Mouse (Mus musculus) neural tube, embryonic 12.5 days (tissue): Measurements from ENCODE around the gene Ibtk. TPM values are rescaled to one million over a fixed set of nuclear protein-coding genes. Genes with fewer than 3 reads are reported as not detected.
"Not testable (repeated sequence)": the region's sequence is repeated elsewhere in the genome, so short reads cannot be mapped to it uniquely, and the experiment has no call there.

Experiments used
- ATAC-seq: fragments of 200-750 bp; cut with Nextera tagmentation; 2 replicates; pipeline ENCODE4 v1.8.0; 2017; ENCODE audit warnings: low read depth, mild to moderate bottlenecking, moderate TSS enrichment, moderate library complexity; ENCODE audit not compliant: low FRiP score
- H3K27ac ChIP-seq: fragments of 300-500 bp; sonication (generic); 2 replicates; pipeline ENCODE4 v1.5.1; 2016
- H3K27me3 ChIP-seq: fragments of 300-500 bp; sonication (generic); replicated peaks from 2 replicates; pipeline ENCODE4 v1.6.1; 2016; ENCODE audit warnings: mild to moderate bottlenecking
- H3K36me3 ChIP-seq: fragments of 300-500 bp; sonication (generic); 2 replicates; pipeline ENCODE4 v1.6.1; 2016; ENCODE audit warnings: mild to moderate bottlenecking
- H3K4me1 ChIP-seq: fragments of 300-500 bp; sonication (generic); 2 replicates; pipeline ENCODE4 v1.6.1; 2016
- H3K4me2 ChIP-seq: fragments of 300-500 bp; sonication (generic); replicated peaks from 2 replicates; pipeline ENCODE4 v1.6.1; 2016; ENCODE audit warnings: mild to moderate bottlenecking
- H3K4me3 ChIP-seq: fragments of 300-500 bp; sonication (generic); 2 replicates; pipeline ENCODE4 v1.5.1; 2016
- H3K9ac ChIP-seq: fragments of 300-500 bp; sonication (generic); 2 replicates; pipeline ENCODE4 v1.6.1; 2016; ENCODE audit warnings: mild to moderate bottlenecking
- H3K9me3 ChIP-seq: fragments of 300-500 bp; sonication (generic); 2 replicates; pipeline ENCODE4 v1.6.1; 2016; ENCODE audit warnings: mild to moderate bottlenecking
- WGBS: fragments of 180-500 bp; shearing (Covaris S2); methylation state at CpG from one replicate; pipeline ENCODE4 v1.1.7; 2016; 5-methylcytosine and 5-hydroxymethylcytosine counted together
- polyA plus RNA-seq: library from polyadenylated mRNA; unstranded; fragments of >200 nt; fragmentation: Nextera tagmentation; extraction: Ambion mirVana; gene quantifications from 2 replicates; pipeline ENCODE4 v1.2.1, GENCODE M21; 2016

Gene Ibtk
- 33.4 and 35.5 TPM in 2 replicates for polyA plus RNA-seq

DNA sequence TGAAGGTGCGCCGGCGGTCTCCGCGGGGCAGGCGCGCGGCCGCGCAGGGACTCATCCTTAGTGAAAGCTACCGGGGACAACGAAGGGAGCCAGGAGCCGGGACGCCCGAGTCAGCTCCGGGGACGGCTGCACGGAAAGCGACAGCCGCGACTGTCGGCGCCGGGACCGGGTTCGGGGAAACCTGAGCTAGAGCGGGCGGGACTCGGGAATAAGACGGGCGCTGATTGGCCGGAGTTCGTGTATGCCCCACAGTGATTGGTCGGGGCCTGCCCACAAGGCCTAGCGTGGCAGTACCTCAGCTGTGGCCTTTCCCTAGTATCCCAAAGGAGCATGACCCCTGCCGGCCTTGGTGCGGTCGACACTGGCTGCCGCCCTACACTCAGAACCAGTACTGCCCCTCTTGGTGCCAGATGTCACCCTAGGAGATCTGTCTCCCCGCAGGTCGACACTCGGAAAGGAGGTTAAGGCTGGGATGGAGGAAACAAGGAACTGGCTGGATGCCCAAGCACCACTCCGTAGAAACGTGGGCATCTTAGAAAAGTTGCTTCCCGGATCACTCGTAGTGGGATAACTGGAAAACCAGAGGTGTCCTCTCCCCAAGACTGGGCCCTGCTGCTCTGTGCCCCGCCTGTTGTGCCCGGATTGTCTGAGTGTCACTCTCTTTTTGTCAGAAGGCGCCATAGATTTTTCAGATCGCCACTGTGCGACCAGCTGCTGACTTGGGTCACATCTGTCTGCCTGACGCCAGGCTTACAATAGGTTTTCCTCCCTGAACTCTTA, at the start of gene Ibtk:
Ibtk (minus strand) TSS at position 193 of the 780 bp plus-strand sequence.
- under 1% methylated on average over 52 of the region's 52 CpGs for WGBS
- H3K27me3 ChIP-seq = no peaks in the 10 kb centered on the region
- H3K36me3 ChIP-seq = no peaks in the 10 kb centered on the region
- peak; percentile 99 for ATAC-seq
- H3K27ac ChIP-seq = peak within 1 kb of the TSS; percentile 98
- 0 out of 2 replicates have a peak, but pooled peaks cover 11% of the 10 kb centered on the region for H3K4me1 ChIP-seq
- H3K4me2 ChIP-seq = peak within 1 kb of the TSS; percentile 80
- peak within 1 kb of the TSS; percentile 96 for H3K4me3 ChIP-seq
- H3K9ac ChIP-seq = peak within 1 kb of the TSS; percentile 97
- no peaks in the 10 kb centered on the region for H3K9me3 ChIP-seq

DNA sequence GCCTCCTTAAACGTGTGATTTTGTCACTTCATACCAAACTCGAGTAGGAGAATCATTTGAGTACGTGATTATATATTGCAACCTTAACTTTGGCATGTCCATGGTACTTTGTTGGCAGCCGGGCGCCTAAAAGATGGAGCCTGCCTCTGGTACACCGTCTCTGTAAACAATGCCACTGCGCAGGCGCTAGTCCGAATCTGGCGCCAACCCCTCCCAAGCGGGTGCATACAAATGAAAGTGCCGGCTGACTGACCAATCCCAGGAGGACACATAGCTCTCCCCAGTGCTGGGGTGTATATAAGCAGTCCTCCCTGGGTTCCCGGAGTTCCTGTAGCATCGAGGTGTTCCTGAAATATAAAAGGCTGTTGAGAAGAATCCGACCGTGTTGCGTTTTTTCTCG, 42.4 kb upstream of the Ibtk start:
- H3K9me3 ChIP-seq, H3K27ac ChIP-seq, ATAC-seq, H3K36me3 ChIP-seq, H3K4me1 ChIP-seq, H3K9ac ChIP-seq, H3K4me3 ChIP-seq, H3K27me3 ChIP-seq, H3K4me2 ChIP-seq: not testable (repeated sequence)
- 96% methylated on average over 18 of the region's 18 CpGs for WGBS

DNA sequence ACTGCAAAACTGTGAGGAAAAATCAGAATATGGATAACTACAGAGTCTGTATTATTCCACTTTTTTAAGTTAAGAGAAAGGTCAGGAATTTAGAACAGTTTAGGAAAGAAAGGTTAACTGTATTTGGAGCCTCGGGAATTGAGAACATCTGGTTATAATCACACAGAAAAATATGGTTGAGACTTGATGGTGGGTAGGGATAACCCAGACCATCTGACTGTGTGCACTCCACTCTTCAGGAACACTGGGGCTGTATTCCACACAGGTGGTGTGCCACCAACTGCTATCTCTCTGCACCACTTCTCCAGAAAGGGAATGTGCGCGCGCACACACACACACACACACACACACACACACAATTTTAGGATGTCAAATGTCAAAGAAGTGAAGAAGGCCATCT, 31.1 kb upstream of the Ibtk start:
- no peak for ATAC-seq

DNA sequence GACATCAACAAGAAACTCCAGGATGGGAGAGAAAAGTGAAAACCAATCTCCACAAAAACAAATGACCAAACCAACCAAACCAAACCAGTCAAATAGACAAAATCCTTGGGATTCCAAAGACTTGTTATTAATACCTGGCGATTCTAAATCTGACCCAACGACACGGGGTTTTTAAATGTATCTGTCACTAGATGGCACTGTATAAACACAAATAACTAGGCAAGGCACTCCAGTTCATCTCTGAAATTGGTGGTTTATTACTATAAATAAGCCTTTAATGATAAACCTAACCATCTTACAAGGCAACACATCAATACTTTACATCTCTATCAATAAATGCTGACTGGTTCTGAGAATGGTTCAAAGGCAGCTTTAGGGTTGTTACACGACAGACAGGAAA, 30.3 kb upstream of the Ibtk start:
- Histone ChIP-seq H3K4me1 (no peaks in the 10 kb centered on the region), H3K9ac (no peak overlapping the region), H3K27ac (no peak overlapping the region), H3K4me2 (no peak overlapping the region), H3K27me3 (no peaks in the 10 kb centered on the region), H3K9me3 (no peaks in the 10 kb centered on the region), H3K36me3 (no peaks in the 10 kb centered on the region), H3K4me3 (no peak overlapping the region)
- 37% methylated on average over 4 of the region's 4 CpGs for WGBS
- ATAC-seq = no peak

More for the DNA sequence above, 31.1 kb upstream of the Ibtk start:
- no peak overlapping the region for H3K4me3 ChIP-seq
- H3K9me3 ChIP-seq = no peaks in the 10 kb centered on the region
- no peaks in the 10 kb centered on the region for H3K4me1 ChIP-seq
- H3K27ac ChIP-seq = no peak overlapping the region
- H3K36me3 ChIP-seq = no peaks in the 10 kb centered on the region
- H3K9ac ChIP-seq = no peak overlapping the region
- 81% methylated on average over 4 of the region's 4 CpGs for WGBS
- H3K4me2 ChIP-seq = no peak overlapping the region
- no peaks in the 10 kb centered on the region for H3K27me3 ChIP-seq

DNA sequence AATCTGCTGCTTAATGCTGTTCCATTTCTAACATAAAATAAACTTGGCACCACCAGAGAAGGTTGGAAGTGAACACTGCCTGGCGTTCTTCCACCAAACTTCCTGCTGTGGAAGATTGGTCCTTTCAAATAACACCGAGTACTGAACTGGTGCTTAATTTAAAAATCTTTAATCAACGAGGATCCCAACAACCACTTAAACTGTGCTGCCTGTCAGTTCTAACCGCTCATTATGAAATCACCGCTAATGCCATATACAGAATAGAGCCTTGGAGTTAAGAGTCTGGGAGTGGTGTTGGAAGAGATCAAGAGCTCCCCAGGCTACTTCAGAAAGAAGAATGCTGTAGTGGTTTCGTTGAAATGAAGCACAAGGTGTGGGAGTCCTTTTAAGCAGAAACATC, 28.4 kb upstream of the Ibtk start:
- H3K36me3 ChIP-seq = no peaks in the 10 kb centered on the region
- no peak overlapping the region for H3K4me2 ChIP-seq
- no peak overlapping the region for H3K9ac ChIP-seq
- H3K27ac ChIP-seq = no peak overlapping the region
- no peaks in the 10 kb centered on the region for H3K4me1 ChIP-seq
- H3K9me3 ChIP-seq = no peaks in the 10 kb centered on the region
- no peak for ATAC-seq
- WGBS = 76% methylated on average over 6 of the region's 6 CpGs
- H3K4me3 ChIP-seq = no peak overlapping the region
- H3K27me3 ChIP-seq = no peaks in the 10 kb centered on the region

DNA sequence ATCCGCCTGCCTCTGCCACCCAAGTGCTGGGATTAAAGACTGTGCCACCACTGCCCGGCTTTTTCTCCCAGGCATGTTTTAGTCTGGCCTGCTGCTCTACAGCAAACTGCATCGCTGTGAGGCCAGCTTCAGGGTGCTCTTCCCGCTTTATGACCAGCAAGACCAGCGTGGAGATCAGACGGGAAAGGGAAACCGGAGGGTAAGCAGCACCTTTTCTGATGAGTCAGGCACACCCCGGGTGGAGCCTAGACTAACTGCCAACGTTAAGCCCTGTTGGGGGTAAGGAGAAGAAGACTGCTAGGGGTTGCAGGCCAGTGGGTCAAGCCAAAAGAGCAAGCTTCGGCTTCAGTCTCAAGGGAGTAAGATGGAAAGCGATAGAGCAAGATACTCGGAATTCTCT, 23.1 kb upstream of the Ibtk start:
- Histone ChIP-seq H3K27me3 (no peaks in the 10 kb centered on the region), H3K9ac (no peak overlapping the region), H3K4me2 (no peak overlapping the region), H3K9me3 (no peaks in the 10 kb centered on the region), H3K27ac (no peak overlapping the region), H3K36me3 (no peaks in the 10 kb centered on the region), H3K4me3 (no peak overlapping the region), H3K4me1 (no peaks in the 10 kb centered on the region)
- 72% methylated on average over 12 of the region's 12 CpGs for WGBS
- ATAC-seq = no peak

DNA sequence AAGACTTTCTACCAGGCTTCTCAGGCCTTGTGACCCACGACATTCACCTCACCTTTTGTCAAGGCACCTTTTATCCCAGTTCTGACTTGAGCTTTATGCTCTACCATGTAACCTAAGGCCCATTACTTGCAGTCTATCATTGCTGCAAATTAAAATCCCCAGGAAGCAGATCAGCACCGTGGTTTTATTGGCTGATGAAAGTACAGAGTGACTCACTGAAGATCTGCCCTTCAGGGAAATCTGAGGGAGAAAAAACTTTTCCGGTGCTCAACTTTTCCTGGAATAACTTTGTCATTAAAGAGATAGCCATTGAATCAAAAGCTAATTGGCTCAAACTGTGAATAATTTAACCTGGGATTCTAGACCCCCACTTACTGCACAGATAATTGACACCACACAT, 22.3 kb upstream of the Ibtk start:
- H3K27ac ChIP-seq = no peak overlapping the region
- WGBS = 75% methylated on average over 3 of the region's 3 CpGs

DNA sequence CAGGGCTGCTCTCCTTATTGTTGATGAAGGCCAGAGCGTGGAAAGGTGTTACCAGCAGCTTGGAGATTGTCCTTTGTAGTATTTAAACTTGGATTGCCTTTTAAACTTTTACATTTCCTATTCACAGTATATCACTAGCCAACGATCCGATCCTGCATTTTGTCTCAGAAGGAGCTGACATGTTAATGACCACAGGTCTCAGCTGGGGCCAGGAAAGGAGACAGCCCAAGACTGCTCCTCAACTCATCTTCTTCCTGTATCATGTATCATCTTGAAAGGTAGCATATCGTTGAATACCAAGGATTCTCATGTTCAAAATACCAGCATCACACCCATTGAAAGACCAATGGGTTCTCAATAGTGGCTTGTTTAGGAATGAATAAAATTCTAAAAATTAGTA, 21.2 kb upstream of the Ibtk start:
- Histone ChIP-seq H3K4me2 (no peak overlapping the region), H3K27ac (no peak overlapping the region), H3K4me3 (no peak overlapping the region), H3K9me3 (no peaks in the 10 kb centered on the region), H3K9ac (no peak overlapping the region), H3K4me1 (no peaks in the 10 kb centered on the region), H3K36me3 (no peaks in the 10 kb centered on the region), H3K27me3 (no peaks in the 10 kb centered on the region)
- 82% methylated on average over 4 of the region's 4 CpGs for WGBS
- ATAC-seq = no peak

More for the DNA sequence above, 22.3 kb upstream of the Ibtk start:
- no peaks in the 10 kb centered on the region for H3K27me3 ChIP-seq
- no peak overlapping the region for H3K4me2 ChIP-seq
- H3K36me3 ChIP-seq = no peaks in the 10 kb centered on the region
- no peaks in the 10 kb centered on the region for H3K4me1 ChIP-seq
- no peak overlapping the region for H3K9ac ChIP-seq
- no peak for ATAC-seq
- H3K9me3 ChIP-seq = no peaks in the 10 kb centered on the region
- H3K4me3 ChIP-seq = no peak overlapping the region

DNA sequence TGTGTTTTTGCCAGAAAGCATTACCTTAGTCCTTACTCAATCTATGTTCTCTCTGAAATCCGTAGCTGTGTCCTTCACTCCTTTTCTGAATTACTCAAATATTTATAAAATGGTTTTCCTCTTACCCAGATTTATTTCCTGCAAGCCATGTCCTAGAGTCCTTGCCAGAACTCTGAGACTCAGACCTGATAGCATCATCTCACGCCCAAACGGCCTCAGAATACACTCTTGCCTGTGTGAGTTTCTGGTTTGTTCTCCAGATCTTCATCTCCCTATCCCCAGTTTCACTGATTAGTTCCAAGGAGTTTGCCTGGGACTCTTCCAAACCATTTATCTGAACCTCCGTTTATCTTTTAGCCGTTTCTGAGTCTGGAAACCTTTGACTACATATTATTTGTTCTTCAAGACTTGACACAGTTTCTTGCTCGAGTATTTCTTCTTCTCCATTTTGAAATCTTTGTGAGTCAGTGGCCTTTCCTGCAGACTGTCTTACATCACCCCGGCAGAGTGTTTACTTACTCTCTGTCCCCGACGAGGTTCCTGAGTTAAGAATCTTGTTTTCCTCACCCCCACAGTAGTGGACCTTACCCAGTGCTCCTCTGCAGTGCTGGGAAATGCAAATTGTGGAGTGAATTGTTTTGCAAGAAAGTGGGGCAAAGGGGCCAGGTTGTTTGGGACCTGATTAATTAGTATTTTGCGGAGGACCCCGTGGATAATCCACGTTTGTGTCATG, 20.1 kb upstream of the Ibtk start:
- 76% methylated on average over 12 of the region's 12 CpGs for WGBS
- H3K9ac ChIP-seq = no peak overlapping the region
- ATAC-seq = no peak
- no peaks in the 10 kb centered on the region for H3K4me1 ChIP-seq
- H3K4me3 ChIP-seq = no peak overlapping the region
- no peak overlapping the region for H3K27ac ChIP-seq
- H3K36me3 ChIP-seq = no peaks in the 10 kb centered on the region
- no peak overlapping the region for H3K4me2 ChIP-seq
- no peaks in the 10 kb centered on the region for H3K27me3 ChIP-seq
- H3K9me3 ChIP-seq = no peaks in the 10 kb centered on the region

DNA sequence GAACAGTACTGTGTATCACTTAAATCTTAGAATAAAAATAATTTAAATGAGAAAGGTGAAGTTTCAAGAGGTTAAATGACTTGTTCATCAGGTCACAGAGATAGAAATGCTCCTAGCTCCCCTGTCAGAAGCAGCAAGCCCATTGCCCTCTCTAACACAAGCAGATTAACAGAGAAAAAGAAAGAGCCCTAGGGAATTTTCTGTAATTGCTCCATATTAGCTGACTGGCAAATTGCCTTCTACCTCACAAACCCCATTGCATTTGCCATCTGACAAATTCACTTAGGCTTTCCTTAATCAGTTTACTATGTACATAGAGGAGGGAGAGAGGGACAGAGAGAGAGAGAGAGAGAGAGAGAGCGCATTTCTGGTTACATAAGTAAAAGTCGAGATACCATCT, 18.1 kb upstream of the Ibtk start:
- Histone ChIP-seq H3K4me2 (no peak overlapping the region), H3K9ac (no peak overlapping the region), H3K9me3 (no peaks in the 10 kb centered on the region), H3K27ac (no peak overlapping the region), H3K4me3 (no peak overlapping the region), H3K27me3 (no peaks in the 10 kb centered on the region), H3K36me3 (no peaks in the 10 kb centered on the region), H3K4me1 (no peaks in the 10 kb centered on the region)
- 92% methylated on average over 2 of the region's 2 CpGs for WGBS
- ATAC-seq = no peak

DNA sequence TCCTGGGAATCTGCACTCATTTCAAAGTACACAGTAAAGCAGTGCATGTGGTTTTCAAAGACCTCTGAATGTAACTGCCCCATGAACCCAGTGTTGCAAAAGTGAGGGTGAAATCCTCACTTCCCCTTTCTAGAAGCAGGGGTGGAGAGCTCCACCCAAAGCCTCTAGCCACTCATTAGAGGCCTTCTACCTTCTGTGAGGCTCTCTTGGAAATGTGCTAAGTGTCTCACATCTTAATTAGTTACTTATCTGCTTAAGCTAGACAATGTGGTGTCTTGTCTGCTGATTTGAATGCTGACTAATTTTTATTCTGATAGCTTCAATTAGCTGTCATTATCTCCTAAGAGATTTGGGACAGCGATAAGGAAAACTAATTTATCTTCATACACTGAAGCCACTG, 13.3 kb upstream of the Ibtk start:
- Histone ChIP-seq H3K36me3 (no peaks in the 10 kb centered on the region), H3K27ac (no peak overlapping the region), H3K4me3 (no peak overlapping the region), H3K4me2 (no peak overlapping the region), H3K27me3 (no peaks in the 10 kb centered on the region), H3K4me1 (no peaks in the 10 kb centered on the region), H3K9ac (no peak overlapping the region), H3K9me3 (no peaks in the 10 kb centered on the region)
- ATAC-seq = no peak
- 87% methylated on average over 1 of the region's 1 CpGs for WGBS

DNA sequence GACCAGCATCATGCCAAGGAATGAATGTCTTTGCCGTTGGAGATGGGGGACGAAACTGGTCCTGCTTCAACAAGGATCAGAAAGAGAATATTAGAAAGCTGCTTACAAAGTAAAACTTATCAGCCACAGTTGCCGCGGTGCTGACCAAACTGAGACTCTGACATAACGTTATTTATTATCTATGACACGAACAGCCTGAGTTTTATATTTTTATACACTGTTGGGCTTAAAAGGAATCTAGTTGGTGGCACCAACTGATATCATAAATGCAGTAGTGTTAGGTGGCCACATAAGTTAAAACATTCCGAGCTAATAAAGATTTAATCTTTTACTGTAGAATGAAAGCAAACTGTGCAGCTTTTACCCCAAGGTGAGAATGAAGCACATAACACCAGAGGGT, 1.7 kb upstream of the Ibtk start:
- Histone ChIP-seq H3K4me2 (no peak overlapping the region), H3K27me3 (no peaks in the 10 kb centered on the region), H3K4me3 (no peak overlapping the region), H3K27ac (no peak overlapping the region), H3K4me1 (0 out of 2 replicates have a peak, but pooled peaks cover 11% of the 10 kb centered on the region), H3K9me3 (no peaks in the 10 kb centered on the region), H3K9ac (no peak overlapping the region), H3K36me3 (no peaks in the 10 kb centered on the region)
- no peak for ATAC-seq
- WGBS = 92% methylated on average over 7 of the region's 7 CpGs
